Mouse (Mus musculus) thymus, postnatal 36 days (tissue): ENCODE measurements around the gene Olfr1355.
"Not testable (repeated sequence)": the region's sequence is repeated elsewhere in the genome, so short reads cannot be mapped to it uniquely, and the experiment has no call there.

Experiments
- DNase-seq, 2 experiments: peaks; one replicate each; pipeline ENCODE4 v3.0.0; 2022; ENCODE audit warnings: mixed read lengths in 2 of 2

Olfr1355 gene

DNA sequence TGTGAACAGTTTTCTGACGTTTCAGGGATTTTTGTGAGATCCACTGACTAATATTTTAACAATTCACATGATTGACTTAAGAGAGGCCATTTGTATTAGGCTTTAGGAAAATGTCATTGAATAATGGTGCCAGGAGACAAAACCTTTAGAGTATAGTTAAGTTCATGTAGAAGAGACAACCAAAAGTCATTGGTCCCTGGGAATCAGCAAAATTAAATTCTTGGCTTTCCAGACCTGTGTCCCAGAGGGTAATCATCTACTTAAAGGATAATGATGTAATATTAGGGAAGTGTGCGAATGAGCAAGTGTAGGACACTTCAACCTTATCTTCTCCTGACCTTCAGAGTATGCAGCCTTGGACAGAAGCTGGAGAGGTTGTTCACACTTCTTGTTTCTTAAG lies at the start of gene Olfr1355:
TSS of gene Olfr1355 (plus strand) at position 301 of the 400 bp plus-strand sequence.
- DNase-seq: no peak

DNA sequence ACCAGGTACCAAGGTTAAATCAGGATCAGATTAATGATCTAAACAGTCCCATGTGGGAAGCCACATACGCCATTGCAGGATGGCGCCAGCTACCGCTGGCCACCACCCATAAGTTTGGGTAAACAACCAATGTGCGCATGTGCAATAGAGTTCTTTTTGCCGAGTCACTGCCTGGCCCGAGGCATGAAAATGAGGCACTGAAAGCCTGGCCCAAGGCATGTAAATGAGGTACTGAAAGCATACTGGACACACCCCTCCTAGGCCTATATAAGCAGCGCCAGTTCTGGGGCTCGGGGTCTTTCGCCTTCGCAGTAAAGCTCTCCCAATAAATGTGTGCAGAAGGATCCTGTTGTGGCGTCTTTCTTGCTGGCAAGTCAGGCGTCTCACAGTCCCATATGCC lies 34.9 kb upstream of the Olfr1355 start:
- not testable (repeated sequence) for DNase-seq

DNA sequence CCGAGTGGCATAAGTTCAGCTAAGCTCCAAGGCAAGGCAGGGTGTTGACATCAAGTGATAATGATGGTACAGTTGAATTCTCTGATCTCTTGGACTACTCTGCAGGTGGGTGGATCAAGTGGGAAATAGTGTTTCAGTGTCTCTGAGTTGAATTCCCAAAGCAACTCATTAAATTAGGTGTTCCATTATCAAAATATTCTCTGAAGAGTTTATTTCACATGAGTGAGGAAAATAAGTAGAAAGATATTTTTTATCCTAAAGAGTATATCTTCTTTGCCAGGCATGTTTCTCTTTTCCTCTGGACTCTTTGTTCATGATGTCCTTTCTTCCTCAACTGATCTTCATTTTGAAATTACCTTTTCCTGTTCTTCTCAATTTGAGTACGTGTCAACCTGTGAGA lies 23.3 kb upstream of the Olfr1355 start, which contains the start of gene Olfr1356:
TSS of gene Olfr1356 (minus strand) at position 101 of the 400 bp plus-strand sequence.
- DNase-seq: no peak

DNA sequence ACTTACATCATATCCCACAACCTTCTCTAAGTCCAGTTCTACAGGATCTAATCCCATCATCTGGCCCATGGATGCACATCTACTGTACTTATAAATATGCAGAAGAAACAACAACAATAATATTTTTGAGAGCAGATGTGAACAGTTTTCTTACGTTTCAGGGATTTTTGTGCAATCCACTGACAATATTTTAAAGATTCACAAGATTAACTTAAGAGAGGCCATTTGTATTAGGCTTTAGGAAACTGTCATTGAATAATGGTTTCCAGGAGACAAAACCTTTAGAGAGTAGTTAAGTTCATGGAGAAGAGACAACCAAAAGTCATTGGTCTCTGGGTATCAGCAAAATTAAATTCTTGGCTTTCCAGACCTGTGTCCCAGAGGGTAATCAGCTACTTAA lies 37.5 kb downstream of the Olfr1355 start, which contains the start of gene Olfr1354:
TSS of gene Olfr1354 (plus strand) at position 301 of the 400 bp plus-strand sequence.
- DNase-seq: not testable (repeated sequence)
